Mouse (Mus musculus): Measurements from ENCODE around the gene Fgfr2. TPM values are rescaled to one million over a fixed set of nuclear protein-coding genes. Genes with fewer than 3 reads are reported as not detected.
"Not testable (repeated sequence)": the region's sequence is repeated elsewhere in the genome, so short reads cannot be mapped to it uniquely, and the experiment has no call there.

Fgfr2 gene
- total RNA-seq, 2 experiments from 2014 or later: 1.5 to 1.7 TPM

DNA sequence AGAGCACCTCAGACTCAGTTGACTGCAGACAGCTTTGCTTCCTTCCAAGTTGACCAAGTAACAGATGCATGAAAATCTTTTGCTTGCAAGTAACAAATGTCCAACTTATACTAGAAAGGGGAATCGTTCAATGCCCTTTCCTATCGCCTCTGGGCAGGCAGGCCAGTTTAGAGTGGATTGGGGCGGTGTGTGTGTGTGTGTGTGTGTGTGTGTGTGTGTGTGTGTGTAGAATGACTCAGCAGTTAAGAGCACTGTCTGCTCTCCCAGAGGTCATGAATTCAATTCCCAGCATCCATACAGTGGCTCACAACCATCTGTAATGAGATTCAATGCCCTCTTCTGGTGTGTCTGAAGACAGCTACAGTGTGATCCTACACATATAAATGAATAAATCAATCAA lies 2523.1 kb downstream of the Fgfr2 start:
- DNase-seq: no peak
- intact Hi-C loops (cut with DNase I): no loop called here

DNA sequence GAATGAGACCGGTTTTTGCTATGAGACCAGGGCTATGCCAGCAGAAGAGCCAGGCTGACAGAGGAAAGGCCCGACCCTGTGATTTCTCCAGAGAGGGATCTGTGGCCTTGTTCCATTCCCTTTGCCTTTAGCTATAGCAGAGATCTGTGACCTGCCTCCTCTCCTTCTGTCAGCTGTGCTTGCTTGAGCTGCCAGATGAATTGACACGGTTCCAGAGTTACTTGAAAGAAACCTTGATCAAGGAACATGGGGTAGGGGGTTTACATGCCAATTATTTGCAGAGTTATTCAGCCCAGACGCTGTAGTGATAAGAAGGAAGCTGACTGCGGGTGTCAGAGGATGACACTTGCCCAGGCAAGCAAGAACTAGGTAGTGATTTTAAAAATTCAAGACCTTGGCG lies 2525.6 kb downstream of the Fgfr2 start:
- intact Hi-C loops (cut with DNase I): no loop called here
- DNase-seq: no peak

DNA sequence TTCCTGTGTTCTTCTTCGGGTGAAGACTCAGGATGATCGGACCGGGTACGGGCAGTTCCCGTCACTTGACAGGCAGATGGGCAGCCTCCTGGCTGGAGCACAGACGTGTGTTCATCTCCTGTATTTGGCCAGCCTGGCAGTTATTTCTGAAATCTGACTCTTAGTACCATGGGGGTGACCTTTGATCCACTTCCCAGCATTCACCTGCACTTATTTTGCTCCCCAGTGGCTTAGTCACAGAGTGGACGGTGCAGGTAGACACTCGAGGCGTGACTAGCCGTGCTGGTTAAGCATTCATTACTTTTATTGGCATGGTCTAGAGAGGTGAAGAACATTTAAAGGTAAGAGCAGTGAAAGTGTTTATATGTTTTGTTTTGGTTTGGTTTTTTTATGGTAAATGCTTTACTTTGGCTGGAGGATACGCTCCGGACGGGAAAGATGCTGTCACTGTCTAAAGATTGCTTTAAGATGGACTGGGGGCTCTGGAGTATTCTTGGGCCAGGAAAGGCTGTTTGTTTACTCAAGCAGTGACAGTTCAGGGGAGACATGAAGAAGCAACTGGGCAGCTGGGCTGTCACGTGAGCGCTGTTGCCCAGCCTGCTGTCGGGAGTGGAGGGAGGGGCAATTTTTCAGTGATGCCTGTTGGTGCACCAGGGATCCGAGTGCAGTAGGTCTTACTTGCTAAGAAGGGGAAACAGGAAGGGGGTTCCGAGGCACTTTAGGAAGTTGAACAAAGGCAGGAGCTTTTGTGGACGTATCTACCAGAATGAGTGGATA lies 2526.9 kb downstream of the Fgfr2 start:
- DNase-seq: peak in 1 of 2 experiments; percentile 34
- intact Hi-C loops (cut with DNase I): not testable (repeated sequence)

DNA sequence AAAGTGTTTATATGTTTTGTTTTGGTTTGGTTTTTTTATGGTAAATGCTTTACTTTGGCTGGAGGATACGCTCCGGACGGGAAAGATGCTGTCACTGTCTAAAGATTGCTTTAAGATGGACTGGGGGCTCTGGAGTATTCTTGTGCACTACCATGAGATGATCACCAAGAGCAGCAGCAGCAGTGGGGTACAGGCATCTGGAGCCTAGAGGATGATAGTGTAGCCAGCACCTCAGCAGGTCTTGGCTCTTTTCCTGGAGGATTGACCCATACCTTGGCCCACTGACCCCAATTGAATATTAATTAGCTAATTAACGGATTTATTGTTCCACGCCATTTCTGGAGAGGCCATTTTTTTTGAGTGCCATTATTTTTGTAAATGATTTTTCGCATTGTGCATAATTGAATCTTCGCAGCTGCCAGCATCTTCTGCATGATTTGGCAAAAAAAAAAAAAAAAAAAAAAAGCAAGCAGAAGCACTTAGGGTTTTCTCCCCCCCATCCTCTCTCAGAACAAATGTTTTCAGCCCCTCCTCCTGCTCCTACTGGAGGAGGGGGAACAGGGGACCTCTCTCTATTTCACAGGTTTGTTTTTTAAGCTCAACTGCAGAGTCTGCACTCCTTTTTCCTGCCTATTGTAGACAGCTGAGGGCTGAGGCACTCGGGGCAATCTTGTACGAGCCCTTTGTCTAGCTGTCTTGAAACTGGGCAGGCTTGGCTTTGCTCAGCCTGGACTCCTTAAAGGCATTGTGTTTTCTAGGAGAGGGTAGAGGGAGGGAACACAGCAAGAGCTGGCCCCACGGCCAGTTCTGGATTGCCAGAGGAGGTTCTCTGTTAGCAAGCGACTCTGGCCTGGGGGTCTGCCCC lies 2529.5 kb downstream of the Fgfr2 start:
- DNase-seq; intact Hi-C loops (cut with DNase I): not testable (repeated sequence)

DNA sequence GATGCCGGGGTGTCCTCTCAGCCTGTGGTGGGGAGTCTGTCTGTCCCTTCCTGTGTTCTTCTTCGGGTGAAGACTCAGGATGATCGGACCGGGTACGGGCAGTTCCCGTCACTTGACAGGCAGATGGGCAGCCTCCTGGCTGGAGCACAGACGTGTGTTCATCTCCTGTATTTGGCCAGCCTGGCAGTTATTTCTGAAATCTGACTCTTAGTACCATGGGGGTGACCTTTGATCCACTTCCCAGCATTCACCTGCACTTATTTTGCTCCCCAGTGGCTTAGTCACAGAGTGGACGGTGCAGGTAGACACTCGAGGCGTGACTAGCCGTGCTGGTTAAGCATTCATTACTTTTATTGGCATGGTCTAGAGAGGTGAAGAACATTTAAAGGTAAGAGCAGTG lies 2530.2 kb downstream of the Fgfr2 start:
- intact Hi-C loops (cut with DNase I); DNase-seq: not testable (repeated sequence)

DNA sequence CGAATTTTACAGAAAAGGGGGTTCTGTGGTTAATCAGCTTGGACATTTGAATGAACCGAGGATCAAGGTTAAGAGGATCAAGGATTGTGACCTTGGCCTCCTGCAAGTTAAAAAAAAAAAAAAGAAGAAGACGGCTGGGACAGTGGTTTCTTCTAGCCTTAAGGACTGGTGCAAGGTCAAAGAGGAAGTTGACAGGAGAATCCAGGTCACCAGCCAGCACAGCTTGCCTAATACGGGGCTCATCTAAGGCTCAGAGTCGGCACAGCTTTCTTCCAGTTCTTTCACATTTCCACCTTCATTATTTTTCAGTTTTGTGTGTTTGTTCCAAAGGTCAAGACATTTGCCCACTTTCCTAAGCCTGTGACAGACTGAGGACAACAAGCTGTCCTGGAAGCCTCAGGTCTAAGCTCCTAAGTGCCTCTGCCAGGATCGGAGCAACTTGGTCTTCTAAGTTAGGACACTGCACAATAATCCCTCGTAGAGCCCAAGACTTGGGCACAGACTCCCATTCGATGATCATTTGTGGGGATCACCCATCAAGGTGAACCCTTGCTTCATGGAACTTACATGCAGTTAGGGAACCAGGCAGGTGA lies 2532.2 kb downstream of the Fgfr2 start:
- DNase-seq: no peak
- intact Hi-C loops (cut with DNase I): no loop called here

DNA sequence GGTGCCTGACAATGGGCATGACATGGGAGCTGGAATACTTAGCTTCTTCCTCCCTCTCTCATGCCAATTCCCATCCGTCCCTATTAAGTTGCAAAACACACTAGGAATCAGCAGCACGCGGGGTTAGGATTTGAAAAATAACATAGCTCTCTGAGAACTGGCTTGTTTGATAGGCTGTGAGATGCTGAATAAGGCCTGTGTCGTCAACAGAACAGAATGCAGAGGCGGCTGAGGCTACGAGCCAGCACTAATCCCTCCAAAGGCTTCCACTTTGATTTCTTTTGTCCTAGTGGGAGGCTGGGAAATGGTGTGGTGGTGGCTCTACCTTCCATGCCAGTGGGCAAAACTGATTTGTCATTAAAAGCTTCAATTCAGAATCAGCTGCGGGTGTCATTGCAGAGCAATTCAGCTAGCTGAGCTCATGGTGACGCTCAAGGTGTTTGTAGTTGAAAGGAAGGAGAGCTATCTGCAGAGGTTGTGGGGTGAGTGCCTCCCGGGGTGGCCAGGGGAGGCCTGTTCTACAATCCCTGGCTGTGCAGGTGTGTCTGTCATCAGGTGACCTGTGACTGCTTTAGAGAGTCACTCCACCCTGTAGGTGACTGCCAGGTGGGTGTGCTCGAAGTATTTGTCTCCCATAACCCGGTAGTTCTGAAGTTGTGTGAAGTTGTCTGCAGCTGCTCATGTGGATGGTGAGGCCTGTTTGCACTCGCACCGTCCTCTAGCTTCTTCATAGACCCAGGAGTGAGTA lies 2532.9 kb downstream of the Fgfr2 start:
- DNase-seq: no peak
- intact Hi-C loops (cut with DNase I): no loop called here

DNA sequence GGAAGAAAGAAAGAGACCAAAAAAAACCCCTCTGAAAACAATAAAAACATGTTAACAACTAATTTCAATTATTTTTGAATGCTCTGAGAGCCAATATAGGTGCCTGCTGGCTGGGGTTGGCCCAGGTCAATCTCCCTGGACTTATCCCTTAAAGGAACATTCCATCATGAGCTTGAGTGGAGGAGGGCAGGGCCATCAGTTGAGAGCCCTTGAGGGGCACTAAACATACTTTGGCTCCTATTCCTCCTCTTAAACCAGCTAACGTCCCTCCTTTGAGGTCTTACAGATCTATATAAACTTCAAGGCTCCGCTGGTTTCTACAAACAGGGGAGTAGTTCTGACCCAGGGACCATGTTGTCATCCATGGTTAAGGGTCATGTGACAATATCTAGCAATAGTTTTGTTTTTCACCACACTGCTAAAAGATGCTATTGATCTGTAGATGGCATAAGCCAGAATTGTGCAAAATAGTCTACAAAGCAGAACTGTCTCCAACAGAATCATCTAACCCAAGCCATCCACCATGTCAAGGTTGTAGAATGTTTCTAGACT lies 2536.6 kb downstream of the Fgfr2 start:
- intact Hi-C loops (cut with DNase I): loop anchor here (1.0 kb wide), 1 partner anchor 46 kb away; no protein-coding TSS in a partner anchor

DNA sequence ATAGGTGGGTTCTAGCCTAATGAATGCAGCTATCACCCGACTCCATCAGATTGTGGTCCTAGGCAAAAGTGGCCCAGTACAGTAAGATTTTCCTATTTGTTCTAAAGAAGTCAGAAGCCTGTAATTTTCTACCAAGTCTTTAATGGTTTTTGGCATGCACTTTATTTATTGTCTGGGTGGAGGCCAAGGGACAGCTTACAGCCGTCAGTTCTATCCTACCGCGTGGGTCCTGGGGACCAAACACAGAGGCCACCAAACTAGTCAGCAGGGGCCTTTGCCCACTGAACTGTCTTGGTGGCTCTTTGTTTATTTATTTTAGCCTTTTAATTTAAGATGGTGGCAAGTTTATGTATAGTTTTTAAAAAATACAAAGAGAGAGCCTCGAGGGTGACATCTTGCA lies 2544.5 kb downstream of the Fgfr2 start:
- DNase-seq: no peak
- intact Hi-C loops (cut with DNase I): no loop called here

More for the DNA sequence above, 2536.6 kb downstream of the Fgfr2 start:
- DNase-seq: no peak

DNA sequence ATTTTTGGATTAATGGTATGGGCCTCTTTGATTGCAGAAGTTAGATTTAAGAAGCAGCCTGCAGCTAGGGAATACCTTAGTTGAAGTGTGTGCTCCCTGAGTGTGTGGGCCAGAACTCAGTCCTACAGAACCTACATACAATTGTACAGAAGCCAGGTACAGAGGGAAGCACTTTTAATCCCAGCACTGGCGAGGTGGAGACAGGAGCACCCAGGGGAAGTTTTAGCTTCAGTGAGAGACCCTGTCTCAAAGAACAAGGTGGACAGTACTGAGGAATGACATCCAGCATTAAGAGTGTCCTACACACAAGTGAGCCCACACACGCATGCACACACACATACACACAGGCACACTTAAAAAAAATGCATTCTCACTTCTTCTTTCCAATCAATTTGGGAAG lies 2545.1 kb downstream of the Fgfr2 start:
- intact Hi-C loops (cut with DNase I): no loop called here
- no peak for DNase-seq

DNA sequence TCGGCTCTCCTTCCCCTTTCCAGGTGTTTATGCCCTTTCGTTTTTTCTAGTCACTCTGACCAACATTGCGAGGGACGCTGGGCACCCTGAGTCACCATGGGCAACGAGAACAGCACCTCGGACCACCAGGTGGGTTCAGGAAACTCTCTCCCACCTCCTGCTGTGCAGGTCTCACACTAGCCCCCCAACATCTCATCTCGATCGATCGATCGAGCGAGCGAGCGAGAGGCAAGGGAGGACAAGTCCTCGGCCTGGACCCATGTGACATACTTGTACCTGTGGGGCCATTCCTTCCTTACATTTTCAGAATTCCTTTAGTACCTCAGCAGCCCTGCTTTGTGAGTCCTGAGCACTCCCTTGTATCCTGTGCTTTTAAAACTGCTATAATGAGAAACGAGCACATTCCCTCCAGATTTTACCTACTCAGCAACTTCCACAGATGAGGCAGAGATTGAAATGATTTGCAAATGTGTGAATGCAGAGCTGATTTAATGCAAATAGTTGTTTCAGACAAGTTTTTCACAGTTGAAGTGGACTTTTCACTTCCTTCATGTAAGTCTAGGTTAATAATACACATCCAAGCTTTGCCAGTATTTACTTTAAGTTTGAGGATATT lies 2545.7 kb downstream of the Fgfr2 start, which contains the start of gene Tacc2:
TSS of gene Tacc2 (plus strand) at position 51 of the 616 bp plus-strand sequence.
- DNase-seq: no peak
- intact Hi-C loops (cut with DNase I): no loop called here

DNA sequence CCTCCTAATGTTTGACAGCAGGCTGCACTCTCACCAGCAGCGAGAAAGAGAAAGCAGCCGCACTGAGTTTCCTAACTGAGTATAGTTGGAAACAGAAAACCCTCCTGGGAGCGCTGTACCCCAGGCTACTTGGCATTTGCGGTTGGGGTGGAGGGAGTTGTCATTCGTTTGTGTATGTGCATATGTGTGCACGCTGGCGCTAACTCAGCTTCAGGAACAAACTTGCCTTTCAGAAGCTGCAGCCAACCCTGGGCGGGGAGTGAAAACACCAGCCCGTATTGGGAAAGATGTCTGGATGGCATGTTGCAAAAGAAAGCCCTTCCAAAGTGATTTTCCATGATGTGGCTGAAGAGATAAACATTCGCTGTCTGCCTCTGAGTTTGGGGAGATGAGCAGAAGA lies 2546.2 kb downstream of the Fgfr2 start:
- no peak for DNase-seq
- intact Hi-C loops (cut with DNase I): no loop called here

DNA sequence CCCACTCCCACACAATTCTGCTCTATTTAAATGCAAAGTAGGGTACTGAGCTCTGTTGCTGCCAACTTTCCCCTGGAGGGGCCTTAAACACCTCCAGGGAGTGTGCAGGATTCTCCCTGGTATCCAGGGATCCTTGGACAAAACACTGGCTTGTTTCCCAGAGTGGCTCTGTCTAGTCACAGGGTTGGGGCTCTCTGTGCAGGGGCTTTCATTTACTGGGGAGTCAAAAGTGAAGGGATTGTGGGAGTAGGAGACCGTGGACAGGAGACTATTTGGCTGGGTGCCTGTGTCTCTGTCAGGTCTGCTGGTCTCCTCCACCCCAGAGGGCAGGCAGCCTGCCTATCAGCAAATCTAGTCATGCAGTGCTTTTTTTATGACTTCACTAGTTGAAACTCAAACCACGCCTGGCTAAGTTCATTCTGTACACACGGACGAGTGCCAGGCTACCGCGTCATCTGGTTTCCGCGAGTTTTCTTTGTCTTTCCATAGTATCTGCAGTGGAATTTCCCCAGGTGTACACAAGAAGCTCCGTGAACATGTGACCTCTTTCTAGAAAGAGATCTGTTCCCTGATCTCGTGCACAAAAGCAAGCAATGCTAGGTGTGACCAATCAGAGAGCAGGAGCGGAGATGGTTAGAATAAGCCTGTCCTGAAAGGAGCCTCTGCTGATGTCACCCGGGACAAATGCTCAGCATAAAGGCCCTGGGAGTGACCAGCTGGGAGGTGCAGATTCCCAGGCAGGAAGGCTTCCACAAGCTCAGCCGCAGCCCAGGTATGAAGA lies 2548.7 kb downstream of the Fgfr2 start:
- DNase-seq: peak; percentile 29 to 38
- intact Hi-C loops (cut with DNase I): no loop called here

DNA sequence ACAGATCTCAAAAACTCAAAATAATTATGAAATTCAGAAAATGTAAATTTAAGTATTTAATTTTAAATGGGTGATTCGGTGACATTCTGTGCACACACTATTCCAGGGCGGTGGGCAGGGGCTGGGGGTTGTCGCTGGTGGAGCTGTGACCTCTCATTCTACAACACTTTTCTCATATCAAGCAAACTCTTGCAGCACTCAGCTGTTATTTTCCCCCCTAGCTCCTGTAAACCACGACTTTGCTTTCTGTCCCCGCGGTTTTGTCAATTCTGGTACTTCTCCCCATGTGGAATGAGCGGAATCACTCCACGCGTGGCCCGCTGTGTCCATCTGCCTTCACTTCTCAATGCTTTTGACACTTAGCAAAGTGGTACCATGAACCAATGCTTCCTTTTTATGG lies 2549.4 kb downstream of the Fgfr2 start:
- intact Hi-C loops (cut with DNase I): no loop called here
- no peak for DNase-seq

DNA sequence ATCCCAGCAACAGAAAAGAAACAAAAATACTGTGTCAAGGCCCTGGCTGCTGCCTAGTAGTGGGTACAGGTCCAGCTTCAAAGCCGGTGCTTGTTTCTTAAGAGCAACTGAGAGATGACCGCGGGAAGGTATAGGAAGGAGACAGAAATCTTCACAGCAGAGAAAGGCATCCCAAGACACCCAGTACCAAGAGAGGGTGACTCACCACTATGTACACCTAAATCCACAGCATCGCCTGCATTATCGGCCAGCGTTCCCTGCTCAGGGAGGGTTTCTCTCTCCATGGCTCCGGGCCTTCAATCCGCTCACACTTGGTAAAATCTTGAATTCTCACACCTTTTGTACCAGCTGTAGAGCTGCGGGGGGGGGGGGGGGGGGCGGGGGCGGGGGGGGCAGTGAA lies 2550.3 kb downstream of the Fgfr2 start, which contains the start of gene Nsmce4a:
TSS of gene Nsmce4a (minus strand) at position 298 of the 400 bp plus-strand sequence.
- intact Hi-C loops (cut with DNase I): no loop called here
- no peak for DNase-seq

DNA sequence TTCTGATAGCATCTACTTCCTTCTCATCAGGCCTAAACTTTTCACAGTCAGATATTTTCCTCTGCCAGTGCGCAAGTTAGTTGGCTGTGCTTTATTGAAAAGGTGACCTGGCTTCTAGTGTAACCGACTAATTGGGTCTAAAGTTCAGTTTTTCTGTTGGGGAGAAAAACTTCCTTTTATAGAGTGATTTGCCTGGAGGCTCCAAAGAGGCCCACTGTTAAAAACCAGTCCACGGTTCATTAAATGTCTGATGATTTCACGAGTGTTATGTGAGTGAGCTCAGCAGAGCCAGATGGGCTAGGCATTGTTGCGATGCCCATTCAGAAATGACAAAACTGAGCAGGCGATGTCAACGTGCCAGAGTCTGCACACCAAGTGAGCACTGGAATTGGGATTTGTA lies 2552.7 kb downstream of the Fgfr2 start:
- DNase-seq: no peak
- intact Hi-C loops (cut with DNase I): no loop called here

DNA sequence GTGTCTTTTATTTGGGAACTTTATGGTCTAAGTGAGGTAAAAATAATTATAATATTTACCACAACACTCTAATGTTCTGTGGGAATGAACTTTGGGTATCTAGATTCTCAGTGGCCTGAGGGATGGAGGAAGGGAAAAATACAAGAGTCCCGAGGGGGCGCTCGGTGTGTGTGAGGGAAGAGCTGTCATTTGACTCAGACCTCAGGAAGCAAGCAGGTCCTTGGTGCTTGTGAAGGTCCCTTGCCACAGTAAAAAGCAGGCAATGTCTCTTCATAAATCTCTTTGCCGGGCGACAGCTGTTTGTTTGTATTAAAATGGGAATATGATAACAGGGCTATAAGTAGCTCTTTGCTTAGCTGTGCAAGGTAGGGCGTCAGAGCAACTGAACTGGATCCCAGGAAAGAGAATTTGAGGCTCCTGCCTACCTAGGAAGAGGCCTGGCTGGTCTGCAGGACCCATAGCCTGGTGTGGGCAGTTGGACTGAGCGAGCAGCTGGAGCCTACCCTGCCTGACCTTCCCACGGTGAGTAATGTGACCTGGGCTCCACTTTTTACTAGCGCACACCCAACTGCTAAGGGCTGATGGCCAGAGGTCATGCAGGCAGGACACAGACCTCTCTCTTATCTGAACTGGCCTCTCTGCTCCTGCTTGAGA lies 2554.2 kb downstream of the Fgfr2 start:
- intact Hi-C loops (cut with DNase I): no loop called here
- peak; percentile 20 to 34 for DNase-seq

DNA sequence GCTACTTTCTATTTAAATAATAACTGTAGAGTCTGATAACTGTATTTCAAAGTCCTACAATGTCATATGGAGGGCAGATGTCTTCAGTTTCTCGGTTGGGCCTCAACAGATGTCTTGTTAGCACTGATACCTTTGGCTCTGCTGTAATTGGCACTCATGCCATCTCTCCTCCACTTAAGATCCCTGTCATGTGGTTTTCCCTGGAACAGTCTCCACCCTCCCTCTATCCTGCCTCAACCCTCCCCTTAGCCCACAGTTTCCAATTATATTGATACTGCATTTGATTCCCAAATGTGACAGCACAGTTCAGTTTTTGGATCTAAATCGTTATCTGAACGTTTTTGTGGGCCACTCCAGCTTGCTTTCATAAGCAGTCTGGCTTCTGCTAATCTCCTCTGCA lies 2558.6 kb downstream of the Fgfr2 start:
- intact Hi-C loops (cut with DNase I): no loop called here
- DNase-seq: no peak
